Mouse (Mus musculus): ENCODE results near the gene Lin28a.
A peak's percentile ranks its signal among the peaks of the same experiment; 100 is the strongest.

Gene Lin28a

DNA sequence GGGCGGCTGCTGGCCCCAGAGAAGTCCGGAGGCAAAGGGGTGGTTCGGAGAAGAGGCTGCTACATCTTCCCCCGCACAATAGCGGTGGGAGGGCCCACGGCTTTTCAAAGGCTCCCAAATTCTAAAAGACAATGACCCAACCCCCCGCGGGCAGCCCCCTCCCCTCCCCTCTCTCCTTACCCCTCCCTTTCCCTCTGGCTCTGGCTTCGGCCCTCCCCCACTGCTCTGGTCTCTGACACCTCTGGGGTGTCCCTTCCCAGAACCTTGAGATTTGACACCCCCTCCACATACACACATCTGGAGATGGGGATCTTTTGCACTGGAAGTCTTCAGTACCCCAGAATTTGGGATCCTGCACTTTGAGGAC, at the start of gene Lin28a:
Gene Lin28a (minus strand): TSS at position 63 of the 367 bp plus-strand sequence.
- no peak for DNase-seq

GRCm38 (mm10) chr4:134067833-134068544, 49.3 kb upstream of the Lin28a start:
- no peak for DNase-seq

DNA sequence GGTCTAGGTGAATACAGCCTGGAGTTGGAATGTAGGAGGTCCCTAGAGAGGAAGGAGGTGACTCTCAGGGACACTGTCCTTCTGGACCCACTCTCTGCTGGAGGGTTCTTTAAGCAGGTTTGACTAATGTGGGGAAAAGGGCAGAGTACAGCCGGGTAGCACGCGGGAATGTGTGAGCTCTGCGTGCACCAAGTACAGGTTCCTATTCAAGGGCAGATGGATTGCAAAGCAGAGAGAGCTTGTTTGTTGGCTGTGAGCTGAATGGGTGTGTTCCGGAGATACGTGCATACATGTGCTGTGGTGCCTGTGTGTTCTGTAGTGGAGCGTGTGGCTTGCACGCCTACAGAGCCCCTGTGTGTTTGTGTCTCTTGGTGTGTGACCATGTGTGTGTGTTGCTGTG, 48.7 kb upstream of the Lin28a start:
- DNase-seq, result peak; percentile 76

- peak; percentile 39 for DNase-seq
These were observed 46.9 kb upstream of the Lin28a start for GRCm38 (mm10) chr4:134065431-134066004.

DNA sequence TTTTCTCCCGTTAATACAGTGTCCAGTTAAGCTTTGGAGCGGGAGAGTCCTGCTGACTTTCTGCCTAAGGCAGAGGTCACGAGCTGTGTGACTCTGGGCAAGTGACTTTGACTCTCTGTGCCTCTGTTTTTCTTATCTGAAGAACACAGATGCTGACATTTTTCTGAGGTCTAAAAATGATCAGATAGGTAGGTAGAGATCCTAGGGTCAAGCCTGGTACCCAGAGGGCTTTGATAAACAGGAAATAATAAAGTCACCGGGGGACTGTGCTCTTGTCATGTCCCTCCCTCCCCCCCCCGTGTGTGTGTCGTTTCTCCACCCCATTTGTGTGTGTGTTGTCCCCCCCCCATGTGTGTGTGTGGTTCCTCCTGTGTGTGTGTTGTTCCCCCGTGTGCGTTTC, 43.9 kb upstream of the Lin28a start:
- no peak for DNase-seq

- DNase-seq, result no peak
These were observed 43.4 kb upstream of the Lin28a start for GRCm38 (mm10) chr4:134061944-134062446.

GRCm38 (mm10) chr4:134061166-134061830, 42.7 kb upstream of the Lin28a start:
- DNase-seq, result peak; percentile 74

GRCm38 (mm10) chr4:134060135-134060865, 41.7 kb upstream of the Lin28a start, which contains the start of gene Crybg2:
Gene Crybg2 (plus strand): TSS chr4:134060815.
- DNase-seq, result no peak

- no peak for DNase-seq
These were observed 40.3 kb upstream of the Lin28a start for GRCm38 (mm10) chr4:134058908-134059307.

DNA sequence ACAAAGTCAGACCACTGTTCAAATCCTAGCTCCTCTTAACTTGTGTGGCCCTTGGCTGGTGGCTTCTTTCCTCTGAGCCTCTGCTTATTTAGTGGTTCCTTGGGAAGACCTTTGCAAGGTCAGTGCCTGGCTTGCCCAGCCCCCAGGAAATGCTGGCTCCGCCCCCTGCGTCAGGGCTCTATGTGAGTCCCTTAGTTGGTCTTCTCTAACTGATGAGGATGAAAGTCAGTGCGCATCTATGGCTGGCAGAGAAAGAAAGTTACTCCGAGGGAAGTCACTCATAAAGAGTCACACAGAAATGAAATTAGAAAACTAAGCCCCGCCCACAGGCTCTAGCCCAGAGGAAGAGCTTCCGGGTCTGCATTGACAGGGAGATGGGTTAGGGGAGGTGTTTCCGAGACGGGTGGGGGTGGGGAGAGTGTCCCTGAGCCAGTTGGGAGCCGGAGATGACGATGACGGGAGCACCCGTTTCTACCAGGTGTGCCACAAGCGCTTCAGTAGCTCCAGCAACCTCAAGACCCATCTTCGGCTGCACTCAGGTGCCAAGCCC, 39.6 kb upstream of the Lin28a start:
- no peak for DNase-seq

DNA sequence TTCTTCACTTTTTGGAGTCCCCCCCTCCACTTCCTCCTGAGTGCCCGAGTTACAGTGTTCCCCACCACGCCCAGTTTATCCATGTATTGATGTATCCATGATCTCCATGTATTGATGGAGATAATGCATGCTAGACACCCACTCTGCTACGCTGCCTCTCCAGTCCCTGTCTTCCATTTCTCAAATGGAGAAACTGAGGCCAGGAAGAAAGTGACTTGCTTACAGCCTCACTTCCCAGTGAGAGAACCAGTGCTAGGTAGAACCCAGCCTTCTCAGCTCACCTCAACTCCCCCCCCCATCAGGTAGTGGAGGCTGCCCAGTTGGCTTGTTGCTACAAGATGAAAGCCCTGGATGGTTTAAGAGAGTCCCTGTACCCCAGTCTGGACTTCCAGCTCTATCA, 34.9 kb upstream of the Lin28a start, which contains the start of gene Zfp683:
Gene Zfp683 (plus strand): TSS at position 301 of the 400 bp plus-strand sequence.
- DNase-seq, result no peak

DNA sequence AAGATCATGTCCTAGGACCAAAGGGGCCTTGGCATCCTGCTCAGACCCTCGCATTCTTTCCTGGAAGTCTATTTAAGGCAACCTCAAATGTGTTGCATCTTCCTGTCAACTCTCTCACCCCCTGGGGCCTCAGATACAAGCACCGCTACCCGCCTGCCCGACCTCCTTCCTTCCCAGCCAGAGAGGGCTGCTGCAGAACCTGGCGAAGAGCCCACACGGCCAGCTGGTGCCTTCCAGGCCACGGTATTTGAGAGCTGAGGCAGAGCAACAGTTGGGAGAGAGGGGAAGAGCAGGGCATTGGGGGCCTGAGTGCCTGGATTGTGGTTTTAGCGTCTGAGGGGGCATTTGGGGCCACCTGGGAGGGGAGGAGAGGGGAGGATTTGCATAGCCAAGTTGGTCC, 33.9 kb upstream of the Lin28a start:
- no peak for DNase-seq

- DNase-seq, result no peak
These were observed 33.3 kb upstream of the Lin28a start for GRCm38 (mm10) chr4:134051912-134052311.

- no peak for DNase-seq
These were observed 29.0 kb upstream of the Lin28a start for GRCm38 (mm10) chr4:134047648-134048047.

DNA sequence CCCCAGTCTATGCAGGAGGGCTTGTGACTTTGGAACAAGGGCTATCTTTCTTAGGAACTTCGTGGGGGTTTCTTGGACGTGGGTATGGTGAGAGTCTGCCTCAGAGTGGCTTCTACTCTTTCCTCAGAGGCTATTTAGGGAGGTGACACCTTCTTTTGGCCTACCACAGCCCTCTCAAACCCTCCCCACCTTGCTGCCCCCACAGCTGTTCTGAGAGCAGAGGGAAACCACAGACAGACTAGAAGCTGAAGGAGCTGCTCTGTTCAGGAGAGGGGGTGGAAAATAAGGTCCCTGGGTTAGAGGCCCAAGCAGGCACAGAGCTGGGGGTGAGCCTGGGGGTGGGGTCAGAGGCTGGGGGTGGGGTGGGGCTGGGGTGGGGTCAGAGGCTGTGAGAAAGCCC, 24.4 kb upstream of the Lin28a start:
- DNase-seq, result no peak

DNA sequence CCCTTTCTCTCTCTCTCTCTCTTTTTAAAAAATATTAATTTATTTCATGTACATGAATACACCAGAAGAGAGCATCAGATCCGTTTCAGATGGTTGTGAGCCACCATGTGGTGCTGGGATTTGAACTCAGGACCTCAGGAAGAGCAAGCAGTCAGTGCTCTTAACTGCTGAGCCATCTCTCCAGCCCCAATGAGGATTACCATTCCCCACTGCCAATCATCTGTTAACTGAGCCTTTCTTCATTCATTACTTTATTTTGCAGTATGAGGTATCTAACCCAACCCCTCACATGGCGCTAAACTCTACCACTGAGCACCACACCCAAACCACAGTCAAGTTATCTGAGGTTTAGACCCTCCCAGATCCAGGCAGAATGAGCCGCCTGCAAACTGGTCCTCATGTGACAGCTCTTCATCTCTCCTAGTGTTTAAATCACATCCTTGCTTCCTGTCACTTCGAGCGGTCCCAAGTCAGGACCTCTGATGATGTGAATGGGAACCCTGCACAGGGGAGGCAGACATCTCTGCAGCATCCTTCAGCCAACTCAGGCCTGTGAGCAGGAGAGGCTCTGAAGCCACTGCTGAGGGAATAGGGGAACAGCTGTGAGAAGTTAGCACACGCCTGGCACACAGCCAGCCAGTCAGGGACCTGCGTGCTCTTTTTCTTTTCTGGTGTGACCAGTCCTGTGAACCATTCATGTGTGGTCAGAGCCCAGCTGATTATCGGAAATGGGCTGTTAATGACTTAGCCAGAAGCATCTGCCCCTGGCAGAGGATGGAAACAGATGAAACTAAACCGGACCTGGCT, 22.9 kb upstream of the Lin28a start:
- DNase-seq, result no peak

- peak; percentile 74 for DNase-seq
These were observed 17.3 kb upstream of the Lin28a start for GRCm38 (mm10) chr4:134035953-134036352.

GRCm38 (mm10) chr4:134025802-134026201, 7.2 kb upstream of the Lin28a start:
- DNase-seq, result no peak

- DNase-seq, result peak; percentile 79
These were observed 2.0 kb upstream of the Lin28a start for GRCm38 (mm10) chr4:134020621-134021020.

- no peak for DNase-seq
These were observed 1.2 kb upstream of the Lin28a start for GRCm38 (mm10) chr4:134019641-134020351.

- no peak for DNase-seq
These were observed 569 bp upstream of the Lin28a start for GRCm38 (mm10) chr4:134019210-134019609.

Data from kidney, adult 9 months (tissue).